Mouse (Mus musculus) MEL (cell line): Measurements from ENCODE around the gene Pgbd5. TPM values are rescaled to one million over a fixed set of nuclear protein-coding genes. Genes with fewer than 3 reads are reported as not detected.

Experiments
- DNase-seq: peaks from one replicate; pipeline ENCODE4 v3.0.0; 2011; ENCODE audit warnings: low read depth, low spot score
- H3K27ac ChIP-seq: 2 replicates; pipeline ENCODE4 v1.5.1; 2012; ENCODE audit warnings: low read depth, mild to moderate bottlenecking, control low read depth, low read length, moderate library complexity; ENCODE audit not compliant: control insufficient read depth
- H3K27me3 ChIP-seq, 2 experiments: fragments of 150-350 bp in 1 of 2; sonication (generic) in 1 of 2; 2 replicates each; pipeline ENCODE4 v1.6.1; 2012; ENCODE audit warnings: low read length in 2 of 2, mild to moderate bottlenecking in 2 of 2, improper control_type of control experiment in 1 of 2, moderate library complexity in 1 of 2; ENCODE audit not compliant: insufficient read depth in 2 of 2, control insufficient read depth in 1 of 2
- H3K36me3 ChIP-seq, 2 experiments: 2 replicates each; pipeline ENCODE4 v1.6.1; 2012 to 2014; ENCODE audit warnings: low read length in 2 of 2, improper control_type of control experiment in 1 of 2, inconsistent platforms in 1 of 2, mild to moderate bottlenecking in 1 of 2; ENCODE audit not compliant: insufficient read depth in 2 of 2, control insufficient read depth in 1 of 2
- H3K4me1 ChIP-seq, 2 experiments: fragments of 150-350 bp in 1 of 2; sonication (generic) in 1 of 2; 2 replicates each; pipeline ENCODE4 v1.6.1; 2012; ENCODE audit warnings: low read length in 2 of 2, improper control_type of control experiment in 1 of 2, mild to moderate bottlenecking in 1 of 2; ENCODE audit not compliant: insufficient read depth in 2 of 2, control insufficient read depth in 1 of 2
- H3K4me3 ChIP-seq, 2 experiments: fragments of 150-350 bp in 1 of 2; sonication (generic) in 1 of 2; 2 replicates each; pipeline ENCODE4 v1.5.1; 2012; ENCODE audit warnings: low read depth in 2 of 2, low read length in 2 of 2, mild to moderate bottlenecking in 2 of 2, moderate library complexity in 2 of 2, control low read depth in 1 of 2, improper control_type of control experiment in 1 of 2; ENCODE audit not compliant: control insufficient read depth in 1 of 2, insufficient read depth in 1 of 2
- H3K79me2 ChIP-seq: 2 replicates; pipeline ENCODE4 v1.6.1; 2012; ENCODE audit warnings: mild to moderate bottlenecking, low read length, moderate library complexity; ENCODE audit not compliant: control insufficient read depth, poor library complexity, insufficient read depth
- H3K9ac ChIP-seq: 2 replicates; pipeline ENCODE4 v1.6.1; 2012; ENCODE audit warnings: low read depth, mild to moderate bottlenecking, control low read depth, low read length, moderate library complexity; ENCODE audit not compliant: control insufficient read depth, poor library complexity, severe bottlenecking
- H3K9me3 ChIP-seq: fragments of 150-350 bp; sonication (generic); replicated peaks from 2 replicates; pipeline ENCODE4 v1.6.1; 2012; ENCODE audit warnings: mild to moderate bottlenecking, low read length, improper control_type of control experiment, moderate library complexity; ENCODE audit not compliant: insufficient read depth
- BHLHE40 ChIP-seq: IDR thresholded peaks from 2 replicates; pipeline ENCODE4 v1.6.1; 2012; ENCODE audit warnings: low read depth, mild to moderate bottlenecking, inconsistent platforms, low read length, improper control_type of control experiment, borderline replicate concordance
- CHD2 ChIP-seq: IDR thresholded peaks from 2 replicates; pipeline ENCODE4 v1.6.1; 2011; ENCODE audit warnings: low read length, improper control_type of control experiment
- GATA1 ChIP-seq: IDR thresholded peaks from 2 replicates; pipeline ENCODE4 v1.6.1; 2011; ENCODE audit warnings: low read depth, low read length, improper control_type of control experiment
- KAT2A ChIP-seq: conservative IDR thresholded peaks from 2 replicates; pipeline ENCODE4 v1.6.1; 2012; ENCODE audit warnings: low read depth, low read length, improper control_type of control experiment, inconsistent platforms
- RCOR1 ChIP-seq: IDR thresholded peaks from 2 replicates; pipeline ENCODE4 v1.6.1; 2012; ENCODE audit warnings: low read depth, mild to moderate bottlenecking, inconsistent platforms, low read length, improper control_type of control experiment
- TCF12 ChIP-seq: IDR thresholded peaks from 2 replicates; pipeline ENCODE4 v1.6.1; 2014; ENCODE audit warnings: low read depth, mild to moderate bottlenecking, inconsistent platforms, low read length, improper control_type of control experiment, moderate library complexity
- USF1 ChIP-seq: IDR thresholded peaks from 2 replicates; pipeline ENCODE4 v1.6.1; 2014; ENCODE audit warnings: low read depth, mild to moderate bottlenecking, inconsistent platforms, low read length, improper control_type of control experiment, moderate library complexity
- ZKSCAN1 ChIP-seq: IDR thresholded peaks from 2 replicates; pipeline ENCODE4 v1.6.1; 2012; ENCODE audit warnings: low read depth, mild to moderate bottlenecking, inconsistent platforms, low read length, improper control_type of control experiment, moderate library complexity
- ZNF384 ChIP-seq: IDR thresholded peaks from 2 replicates; pipeline ENCODE4 v1.6.1; 2012; ENCODE audit warnings: low read depth, mild to moderate bottlenecking, inconsistent platforms, low read length, improper control_type of control experiment
- polyA plus RNA-seq, 2 experiments: library from polyadenylated mRNA; stranded (reverse) in 1 of 2; unstranded in 1 of 2; fragments of >175 nt in 1 of 2; fragments of >200 nt in 1 of 2; gene quantifications; 2 replicates each; pipeline versions ENCODE4 v1.2.1 to v1.2.4; 2012; ENCODE audit warnings: low replicate concordance in 2 of 2, low read depth in 1 of 2; ENCODE audit not compliant: insufficient read length in 2 of 2, insufficient read depth in 1 of 2, missing spikeins in 1 of 2
- total RNA-seq: library from RNA; depleted of rRNA; stranded (reverse); fragments of 300-350 nt; gene quantifications from 2 replicates; pipeline ENCODE4 v1.2.3, GENCODE M21; 2012

Gene Pgbd5
- total and polyA plus RNA-seq, 3 experiments, result not detected

GRCm38 (mm10) chr8:124476701-124477100 is 37.2 kb upstream of the Pgbd5 start:
- H3K4me3 ChIP-seq, result no peak overlapping the region
- TF ChIP-seq RCOR1 (no peak), TCF12 (no peak), USF1 (no peak)
- no peak overlapping the region for H3K9ac ChIP-seq
- no peaks in the 10 kb centered on the region for H3K4me1 ChIP-seq
- no peaks in the 10 kb centered on the region; a peak in 1 of 4 replicates for H3K27me3 ChIP-seq
- no peak for DNase-seq
- no peaks in the 10 kb centered on the region for H3K36me3 ChIP-seq
- H3K9me3 ChIP-seq, result no peaks in the 10 kb centered on the region
- H3K27ac ChIP-seq, result no peak overlapping the region
- H3K79me2 ChIP-seq, result no peaks in the 10 kb centered on the region

- Histone ChIP-seq H3K27ac (no peak overlapping the region), H3K4me3 (no peak overlapping the region), H3K9me3 (no peaks in the 10 kb centered on the region), H3K9ac (no peak overlapping the region), H3K36me3 (no peaks in the 10 kb centered on the region), H3K4me1 (no peaks in the 10 kb centered on the region), H3K27me3 (no peaks in the 10 kb centered on the region; a peak in 1 of 4 replicates), H3K79me2 (no peaks in the 10 kb centered on the region)
- DNase-seq, result no peak
- TF ChIP-seq KAT2A (no peak), BHLHE40 (no peak)
Measured at GRCm38 (mm10) chr8:124475690-124476089, 36.2 kb upstream of the Pgbd5 start.

GRCm38 (mm10) chr8:124464641-124465040 is 25.2 kb upstream of the Pgbd5 start:
- H3K36me3 ChIP-seq, result no peaks in the 10 kb centered on the region
- H3K4me1 ChIP-seq, result no peaks in the 10 kb centered on the region
- H3K9me3 ChIP-seq, result no peaks in the 10 kb centered on the region
- DNase-seq, result no peak
- no peak overlapping the region for H3K27ac ChIP-seq
- no peak overlapping the region for H3K4me3 ChIP-seq
- H3K27me3 ChIP-seq, result no peaks in the 10 kb centered on the region
- TF ChIP-seq CHD2 (no peak), ZKSCAN1 (no peak), RCOR1 (no peak)
- no peak overlapping the region for H3K9ac ChIP-seq
- no peaks in the 10 kb centered on the region for H3K79me2 ChIP-seq

GRCm38 (mm10) chr8:124463111-124463510 is 23.7 kb upstream of the Pgbd5 start:
- H3K9ac ChIP-seq, result no peak overlapping the region
- H3K79me2 ChIP-seq, result no peaks in the 10 kb centered on the region
- H3K27me3 ChIP-seq, result no peaks in the 10 kb centered on the region
- no peak overlapping the region for H3K4me3 ChIP-seq
- H3K36me3 ChIP-seq, result no peaks in the 10 kb centered on the region
- H3K9me3 ChIP-seq, result no peaks in the 10 kb centered on the region
- no peaks in the 10 kb centered on the region for H3K4me1 ChIP-seq
- no peak for TF ChIP-seq GATA1
- no peak for TF ChIP-seq ZNF384
- no peak for TF ChIP-seq TCF12
- no peak for TF ChIP-seq CHD2
- TF ChIP-seq, all 39 proteins: peak for 0
- no peak overlapping the region for H3K27ac ChIP-seq
- DNase-seq, result no peak
